Mouse (Mus musculus) c-Kit-positive CD71-negative TER-119-negative erythroid progenitor cells, embryonic 14.5 days (primary cell): Measurements from ENCODE around the gene Cobl.
A peak's percentile ranks its signal among the peaks of the same experiment; 100 is the strongest.

Experiments used
- DNase-seq: peaks from one replicate; pipeline ENCODE4 v3.0.0-alpha.2; 2013; ENCODE audit warnings: low read depth

The Cobl gene

GRCm38 (mm10) chr11:12382991-12383390, 81.8 kb downstream of the Cobl start:
- DNase-seq: no peak

DNA sequence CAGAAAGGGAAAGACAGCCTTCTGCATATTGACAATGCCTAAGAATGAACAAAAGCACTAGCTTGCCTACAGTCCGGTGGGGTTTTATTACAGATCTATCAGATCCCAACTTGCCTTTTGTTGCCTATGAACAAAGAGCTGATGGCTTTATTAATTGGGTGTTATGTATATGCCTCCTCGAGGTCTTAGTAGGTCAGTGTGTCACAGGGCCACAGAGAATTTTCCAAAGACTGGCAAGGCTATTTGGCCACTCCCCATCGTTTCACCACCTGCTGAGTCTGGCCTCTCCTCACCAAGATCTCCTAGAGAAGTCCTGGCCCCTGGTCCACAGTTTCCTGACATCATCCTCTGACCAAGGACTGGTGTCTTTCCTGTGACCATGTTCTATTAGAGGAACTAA, 83.7 kb downstream of the Cobl start:
- DNase-seq: no peak

DNA sequence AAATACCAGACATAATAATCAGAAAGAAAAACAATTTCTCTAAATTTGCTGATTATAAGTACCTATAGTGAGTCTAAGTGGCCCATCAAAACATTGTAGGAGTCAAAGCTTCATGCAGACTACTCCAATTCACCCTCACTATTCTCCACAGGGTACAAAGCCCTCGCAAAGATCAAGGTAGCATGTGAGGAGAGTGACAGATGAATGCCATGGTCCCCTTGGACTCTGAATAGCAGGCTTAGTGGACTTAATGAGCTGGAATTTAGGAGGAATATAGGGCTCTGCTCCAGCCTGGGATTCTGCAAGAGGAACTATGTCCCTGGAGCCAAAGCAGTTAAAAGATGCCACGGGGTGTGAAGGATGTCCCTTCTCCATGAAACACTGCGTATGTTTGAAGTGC, 88.1 kb downstream of the Cobl start:
- no peak for DNase-seq

GRCm38 (mm10) chr11:12373106-12374098, 91.4 kb downstream of the Cobl start:
- peak; percentile 12 for DNase-seq

DNA sequence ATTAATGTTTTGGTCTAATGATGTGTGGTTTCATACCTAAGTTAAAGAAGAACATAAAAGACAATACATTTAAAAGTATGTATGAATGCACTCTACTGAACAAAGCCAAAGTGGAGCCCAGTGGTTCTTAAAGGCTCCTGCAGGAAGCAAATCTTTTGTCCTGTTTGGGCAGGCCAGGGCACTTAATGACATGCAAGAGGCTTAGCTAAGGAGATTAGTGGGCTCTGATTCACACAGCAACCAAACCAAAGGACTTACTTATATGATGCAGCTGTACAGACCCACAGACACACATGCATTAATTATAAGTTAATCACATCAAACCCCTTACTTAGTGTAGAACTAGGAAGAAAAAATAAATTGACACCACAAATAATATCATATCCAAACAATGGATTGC, 93.8 kb downstream of the Cobl start:
- no peak for DNase-seq

GRCm38 (mm10) chr11:12367426-12368178, 97.2 kb downstream of the Cobl start:
- DNase-seq: no peak

DNA sequence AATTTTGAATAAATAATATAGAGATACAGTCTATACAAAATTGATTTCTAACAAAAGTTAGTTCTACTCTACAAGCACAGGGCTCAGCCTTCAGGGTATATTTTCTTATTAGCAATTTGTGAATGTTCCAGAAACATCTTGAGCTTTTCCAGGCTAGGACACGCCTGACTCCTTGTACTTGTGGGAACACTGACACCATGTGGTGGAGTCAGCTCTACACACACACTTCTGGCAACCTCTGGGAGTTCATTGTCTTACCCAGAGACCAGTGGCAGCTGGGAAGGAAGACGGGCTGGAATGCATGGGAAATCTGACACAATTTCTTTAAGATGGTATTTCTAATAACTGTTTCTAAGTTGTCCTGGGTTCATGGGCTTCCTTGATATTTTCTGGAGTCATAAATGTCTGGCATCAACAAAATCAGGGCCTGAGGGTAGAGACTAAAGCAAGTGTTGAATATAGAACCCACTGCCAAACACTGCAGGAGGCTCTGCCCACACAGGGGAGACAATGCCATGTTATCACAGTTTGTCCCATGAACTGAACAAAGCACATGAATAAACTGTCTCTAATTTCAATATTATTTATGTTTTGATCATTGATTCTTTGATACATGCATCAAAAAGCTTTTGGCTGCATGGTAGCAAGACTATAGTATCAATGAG, 105.3 kb downstream of the Cobl start:
- DNase-seq: no peak

- DNase-seq: no peak
Observed at GRCm38 (mm10) chr11:12358602-12359001, 106.2 kb downstream of the Cobl start.

GRCm38 (mm10) chr11:12355681-12356080, 109.1 kb downstream of the Cobl start:
- no peak for DNase-seq

- no peak for DNase-seq
Observed at GRCm38 (mm10) chr11:12350986-12351546, 113.7 kb downstream of the Cobl start.

DNA sequence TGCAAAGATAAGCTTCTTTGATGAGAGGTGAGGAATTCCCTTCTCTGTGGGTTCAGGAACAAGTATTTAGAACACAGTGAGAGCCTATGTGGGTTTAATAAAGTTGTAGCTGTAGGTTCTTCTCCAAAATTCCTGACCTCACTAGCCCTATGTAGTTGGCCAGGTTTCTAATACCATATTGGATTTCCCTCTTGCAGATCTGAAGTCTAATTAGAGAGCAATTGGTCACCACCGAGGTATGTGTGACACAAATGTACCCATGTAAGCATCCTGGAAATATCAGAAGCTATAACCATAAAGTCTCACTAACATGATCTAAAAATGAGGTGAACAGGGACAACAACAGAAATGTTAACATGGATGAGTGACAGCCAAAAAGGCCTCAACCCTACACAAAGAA, 114.7 kb downstream of the Cobl start:
- DNase-seq: no peak

DNA sequence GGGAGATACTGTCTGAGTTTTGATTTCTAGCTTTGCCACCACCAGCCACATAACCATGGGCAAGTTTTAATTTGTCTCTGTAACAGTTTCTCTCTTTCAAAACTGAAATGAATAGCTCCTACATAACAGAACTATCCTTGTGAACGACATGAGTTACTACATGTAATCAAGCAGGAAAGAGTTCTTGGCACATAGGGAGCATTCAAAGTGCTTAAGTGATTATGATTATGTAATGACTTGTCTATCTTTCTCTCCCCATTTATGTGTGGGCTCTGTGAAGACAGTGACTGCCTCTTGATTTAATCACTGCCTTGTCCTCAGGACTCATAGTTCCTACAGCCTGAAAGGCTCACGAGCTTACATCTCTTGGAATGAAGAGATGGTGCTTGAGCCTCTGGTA, 118.3 kb downstream of the Cobl start:
- no peak for DNase-seq

GRCm38 (mm10) chr11:12343686-12344085, 121.1 kb downstream of the Cobl start:
- no peak for DNase-seq

DNA sequence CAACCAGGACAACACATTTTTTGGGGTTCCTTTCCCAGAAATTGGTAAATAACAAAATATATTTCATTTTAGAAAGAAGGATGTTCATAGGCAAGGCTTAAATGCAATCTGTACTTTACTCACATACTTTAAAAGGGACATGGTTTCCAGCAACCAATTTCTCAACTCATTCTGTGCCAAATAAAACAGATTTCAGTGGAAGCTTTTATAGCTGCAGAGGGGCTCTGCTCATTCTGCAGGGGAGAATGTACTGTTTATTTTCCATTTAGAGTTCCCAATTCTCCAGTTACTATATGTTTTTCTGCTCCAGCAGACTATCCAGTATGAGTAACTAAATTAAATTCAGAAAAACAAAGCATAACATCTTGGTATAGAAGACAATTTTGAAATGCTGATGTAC, 124.1 kb downstream of the Cobl start:
- DNase-seq: no peak

GRCm38 (mm10) chr11:12336145-12336544, 128.6 kb downstream of the Cobl start:
- DNase-seq: no peak

DNA sequence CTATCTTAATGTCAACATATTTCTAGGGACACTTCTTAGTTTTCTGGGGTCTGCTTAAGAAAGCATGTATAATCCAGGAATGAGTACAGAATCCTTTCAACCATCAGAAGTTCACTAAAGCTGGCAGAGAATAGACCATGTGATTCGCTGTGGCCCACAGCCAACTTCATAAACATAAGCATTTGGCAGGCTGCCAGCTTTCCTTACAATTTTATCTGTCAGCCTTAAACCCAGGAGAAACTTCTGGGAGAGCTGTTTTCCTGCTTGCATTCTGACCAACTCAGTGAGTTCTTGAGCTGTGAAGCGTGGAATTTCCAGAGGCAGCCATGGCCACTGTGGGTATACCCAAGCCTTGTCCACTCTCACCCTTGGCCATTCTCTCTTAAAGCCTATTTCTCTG, 132.8 kb downstream of the Cobl start:
- DNase-seq: no peak

- DNase-seq: no peak
Observed at GRCm38 (mm10) chr11:12321445-12321844, 143.3 kb downstream of the Cobl start.

DNA sequence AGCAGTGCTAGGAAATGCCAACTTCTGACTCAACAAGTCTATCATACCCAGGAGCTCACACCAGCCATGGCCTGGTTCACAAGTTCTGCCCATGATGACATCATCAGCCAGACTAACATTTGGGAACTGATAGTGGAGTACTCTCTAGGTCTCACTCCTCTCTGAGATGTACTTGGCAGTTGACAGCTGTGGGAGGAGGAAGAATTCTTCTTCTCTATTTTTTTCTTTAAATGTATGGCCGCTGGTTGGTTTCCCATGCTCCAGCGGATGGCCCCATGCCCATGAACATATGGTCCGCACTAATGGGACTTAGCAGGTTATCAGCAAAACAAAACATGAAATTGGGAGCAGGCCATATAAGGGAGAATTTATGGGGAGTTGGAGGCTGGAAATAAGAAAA, 145.4 kb downstream of the Cobl start:
- no peak for DNase-seq

GRCm38 (mm10) chr11:12315670-12316069, 149.1 kb downstream of the Cobl start:
- DNase-seq: no peak

- DNase-seq: no peak
Observed at GRCm38 (mm10) chr11:12314278-12315043, 150.3 kb downstream of the Cobl start.

DNA sequence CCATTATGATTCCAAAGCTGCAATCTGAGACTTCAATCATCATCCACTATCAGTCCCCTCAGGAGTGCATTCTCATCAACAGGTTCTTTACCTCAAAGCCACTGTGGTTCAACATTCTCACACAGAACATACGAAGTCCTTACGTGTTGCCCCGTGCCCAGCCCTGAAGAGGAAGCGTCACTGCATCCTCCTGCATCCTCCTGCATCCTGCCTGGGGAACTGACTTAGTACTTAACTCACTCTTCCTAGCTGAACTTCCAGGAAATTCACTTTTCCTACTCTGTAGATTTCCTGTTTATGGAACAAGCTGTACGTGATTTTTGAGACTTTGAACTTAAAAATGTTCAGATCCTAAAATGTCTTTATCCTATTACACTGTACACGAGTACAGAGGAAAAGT, 153.3 kb downstream of the Cobl start:
- no peak for DNase-seq
